Comparison of ENCODE assay signal across 17 mouse cellular contexts in genomic region chr10:105417845-105418383, GRCm38 (mm10).
DNase-seq lines count a peak whose midpoint lies in the region; ATAC-seq and TF ChIP-seq lines count a peak whose summit lies in the region.
"Had no signal": no experiment of that assay in that cellular context is flagged by ENCODE, and none has a peak within 500 bp of the region (broad histone marks: within the 10 kb centered on the region; RNA-seq: fewer than 3 reads in every experiment).

No protein-coding gene starts in this region.

- no peak overlapping the region for H3K27ac ChIP-seq in heart, embryonic 12.5 days (ENCODE audit: poor library complexity, severe bottlenecking)
- no peak overlapping the region for H3K27ac ChIP-seq in lung, embryonic 14.5 days (ENCODE audit: low read depth)
- no peak overlapping the region for H3K27ac ChIP-seq in intestine, embryonic 16.5 days (ENCODE audit: low read length)
- no peak overlapping the region for H3K27ac ChIP-seq in midbrain, embryonic 15.5 days
- H3K27ac ChIP-seq: layer of hippocampus, adult 2 months had no signal

- 0 out of 2 replicates have a peak, but pooled peaks cover 4% of the 10 kb centered on the region for H3K4me1 ChIP-seq in heart, embryonic 12.5 days (replicated peaks)
- H3K4me1 ChIP-seq in lung, embryonic 14.5 days (ENCODE audit: insufficient read depth), result no peaks in the 10 kb centered on the region
- H3K4me1 ChIP-seq in intestine, embryonic 16.5 days (ENCODE audit: control insufficient read depth, insufficient read depth, low read length), result no peaks in the 10 kb centered on the region
- H3K4me1 ChIP-seq in midbrain, embryonic 15.5 days, result no peaks in the 10 kb centered on the region

- H3K9me3 ChIP-seq in heart, embryonic 12.5 days (replicated peaks), result no peaks in the 10 kb centered on the region
- no peaks in the 10 kb centered on the region for H3K9me3 ChIP-seq in lung, embryonic 14.5 days (ENCODE audit: low read depth, low read length)
- no peaks in the 10 kb centered on the region for H3K9me3 ChIP-seq in intestine, embryonic 16.5 days (ENCODE audit: control insufficient read depth, low read length)
- H3K9me3 ChIP-seq in midbrain, embryonic 15.5 days, result no peaks in the 10 kb centered on the region

- no peak for DNase-seq in heart, postnatal 4 days
- DNase-seq in lung, embryonic 14.5 days, result no peak
- no peak for DNase-seq in lung, postnatal 36 days
- no peak for DNase-seq in thymus, postnatal 25 days
- no peak for DNase-seq in gastrocnemius, adult 18-20 months (ENCODE audit: low spot score)
- DNase-seq: adrenal gland, postnatal 36 days; cerebellum, adult 8-10 months; embryo, embryonic 11 days; heart, adult 11 months; kidney, adult 2 months; lung, adult 18-20 months; spleen, adult 18-20 months; thymus, adult 18-20 months had no signal

- H3K4me3 ChIP-seq in heart, embryonic 12.5 days, result no peak overlapping the region
- no peak overlapping the region for H3K4me3 ChIP-seq in lung, embryonic 14.5 days (ENCODE audit: low read depth, low read length)
- no peak overlapping the region for H3K4me3 ChIP-seq in intestine, embryonic 16.5 days (ENCODE audit: low read length)
- no peak overlapping the region for H3K4me3 ChIP-seq in midbrain, embryonic 15.5 days
- H3K4me3 ChIP-seq: layer of hippocampus, adult 2 months had no signal

- no peak overlapping the region for H3K9ac ChIP-seq in heart, embryonic 12.5 days
- H3K9ac ChIP-seq in lung, embryonic 14.5 days, result no peak overlapping the region
- H3K9ac ChIP-seq in intestine, embryonic 16.5 days (ENCODE audit: low read depth, low read length), result no peak overlapping the region
- no peak overlapping the region for H3K9ac ChIP-seq in midbrain, embryonic 15.5 days

- peak overlapping the region; percentile 36 for H3K4me2 ChIP-seq in heart, embryonic 12.5 days
- no peak overlapping the region for H3K4me2 ChIP-seq in lung, embryonic 14.5 days
- no peak overlapping the region for H3K4me2 ChIP-seq in intestine, embryonic 16.5 days (ENCODE audit: low read depth, low read length)
- no peak overlapping the region for H3K4me2 ChIP-seq in midbrain, embryonic 15.5 days

- TF ChIP-seq CTCF in lung, embryonic 14.5 days (IDR thresholded peaks at IDR 0.05; ENCODE audit: low read depth), result no peak

- 52% methylated on average over 15 of the region's 15 CpGs for WGBS in heart, embryonic 12.5 days
- 71% methylated on average over 15 of the region's 15 CpGs for whole genome bisulfite sequencing in lung, embryonic 14.5 days
- WGBS in intestine, embryonic 16.5 days, result 79% methylated on average over 15 of the region's 15 CpGs
- WGBS in midbrain, embryonic 15.5 days, result 70% methylated on average over 15 of the region's 15 CpGs

- no peaks in the 10 kb centered on the region for H3K27me3 ChIP-seq in heart, embryonic 12.5 days (replicated peaks)
- no peaks in the 10 kb centered on the region for H3K27me3 ChIP-seq in lung, embryonic 14.5 days (ENCODE audit: insufficient read depth, low read length)
- no peaks in the 10 kb centered on the region for H3K27me3 ChIP-seq in intestine, embryonic 16.5 days (replicated peaks; ENCODE audit: control insufficient read depth, insufficient read depth, low read length)
- no peaks in the 10 kb centered on the region for H3K27me3 ChIP-seq in midbrain, embryonic 15.5 days (replicated peaks)

- H3K36me3 ChIP-seq in heart, embryonic 12.5 days, result peaks cover 6% of the 10 kb centered on the region
- H3K36me3 ChIP-seq in lung, embryonic 14.5 days (ENCODE audit: insufficient read depth), result 0 out of 2 replicates have a peak, but pooled peaks cover 6% of the 10 kb centered on the region
- H3K36me3 ChIP-seq in intestine, embryonic 16.5 days (ENCODE audit: control insufficient read depth, insufficient read depth, low read length), result peaks cover 6% of the 10 kb centered on the region; the same call in 1 of the 2 replicates
- no peaks in the 10 kb centered on the region for H3K36me3 ChIP-seq in midbrain, embryonic 15.5 days (replicated peaks)

- peak; percentile 53; the same call in 1 of the 2 replicates for ATAC-seq in heart, embryonic 12.5 days (ENCODE audit: insufficient number of reproducible peaks, low FRiP score)
- 0 out of 2 replicates have a peak, but pooled peaks have one; percentile 49 for ATAC-seq in lung, embryonic 14.5 days (ENCODE audit: insufficient read depth)
- peak; percentile 64 for ATAC-seq in intestine, embryonic 16.5 days
- ATAC-seq in midbrain, embryonic 15.5 days (replicated peaks), result peak; percentile 58
